Mouse (Mus musculus) bone marrow macrophage, adult 2 months (primary cell): ENCODE data around the gene Prokr1.

ENCODE experiments used
- CTCF ChIP-seq: IDR thresholded peaks from 2 replicates; pipeline ENCODE4 v1.5.1; 2012; ENCODE audit warnings: low read depth, mild to moderate bottlenecking, low read length, moderate library complexity
- POLR2A ChIP-seq: IDR thresholded peaks from 2 replicates; pipeline ENCODE4 v1.6.1; 2012; ENCODE audit warnings: mild to moderate bottlenecking, low read depth, low read length, borderline replicate concordance

- TF ChIP-seq CTCF (no peak), POLR2A (no peak)
Observed at GRCm38 (mm10) chr6:87530386-87530785, 60.2 kb downstream of the Prokr1 start.
